ENCODE assay signal across 8 mouse cellular contexts in the genomic region with DNA sequence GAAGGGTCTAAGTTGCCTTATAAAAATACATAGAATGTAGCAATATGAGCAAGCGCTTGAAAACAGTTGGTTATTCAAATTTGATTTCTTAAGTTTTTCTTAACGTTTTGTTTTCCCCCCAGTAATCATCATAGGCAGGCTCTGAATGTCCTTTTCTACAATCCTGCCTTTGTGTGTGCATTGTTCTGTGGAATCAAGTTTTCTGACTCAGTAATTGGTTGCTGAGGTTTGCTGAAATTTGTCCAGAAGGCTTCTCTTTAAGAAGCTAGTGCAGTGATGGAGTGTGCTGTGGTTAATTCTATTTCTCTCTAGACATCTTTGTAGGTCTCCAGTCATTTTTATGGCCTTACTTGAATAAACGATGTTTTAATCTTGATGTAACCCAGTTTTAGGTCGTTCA. TPM values are rescaled to one million over a fixed set of nuclear protein-coding genes. Genes with fewer than 3 reads are reported as not detected.
DNase-seq lines count a peak whose midpoint lies in the region; ATAC-seq and TF ChIP-seq lines count a peak whose summit lies in the region.
"Had no signal": no experiment of that assay in that cellular context is flagged by ENCODE, and none has a peak within 500 bp of the region (broad histone marks: within the 10 kb centered on the region; RNA-seq: fewer than 3 reads in every experiment).

No protein-coding gene starts in this region.

- no peak overlapping the region; the same call in 1 of the 2 replicates for H3K9ac ChIP-seq in forebrain, embryonic 11.5 days (ENCODE audit: low read length)
- peak overlapping the region; percentile 76; the same call in 1 of the 2 replicates for H3K9ac ChIP-seq in hindbrain, embryonic 15.5 days
- H3K9ac ChIP-seq in neural tube, embryonic 12.5 days = no peak overlapping the region

- DNase-seq in layer of hippocampus, adult 2 months (ENCODE audit: low spot score in 2 of 2) = no peak
- no peak for DNase-seq in layer of hippocampus, adult 11-12 months (ENCODE audit: low spot score)
- no peak for DNase-seq in forebrain, embryonic 11.5 days (ENCODE audit: low spot score)
- no peak for DNase-seq in frontal cortex, postnatal 14 days (ENCODE audit: low spot score in 2 of 2)
- no peak for DNase-seq in urinary bladder, adult 2 months (ENCODE audit: low spot score)

- 25% methylated on average over 4 of the region's 4 CpGs for WGBS in forebrain, embryonic 11.5 days
- 32% methylated on average over 4 of the region's 4 CpGs for WGBS in hindbrain, embryonic 15.5 days
- 27% methylated on average over 4 of the region's 4 CpGs for WGBS in neural tube, embryonic 12.5 days

- no peak for ATAC-seq in forebrain, embryonic 11.5 days (replicated peaks; ENCODE audit: low FRiP score)
- no peak for ATAC-seq in hindbrain, embryonic 15.5 days (ENCODE audit: low FRiP score, low read depth)
- no peak for ATAC-seq in neural tube, embryonic 12.5 days (ENCODE audit: low FRiP score, low read depth)

- H3K4me3 ChIP-seq in layer of hippocampus, adult 2 months = peak overlapping the region; percentile 93
- H3K4me3 ChIP-seq in forebrain, embryonic 11.5 days (ENCODE audit: low read depth, low read length) = peak overlapping the region; percentile 66
- peak overlapping the region; percentile 78 for H3K4me3 ChIP-seq in hindbrain, embryonic 15.5 days
- 0 out of 2 replicates have a peak overlapping the region, but pooled peaks have one; percentile 9 for H3K4me3 ChIP-seq in neural tube, embryonic 12.5 days

- H3K27ac ChIP-seq in layer of hippocampus, adult 2 months = peak overlapping the region; percentile 97
- no peak overlapping the region for H3K27ac ChIP-seq in forebrain, embryonic 11.5 days (ENCODE audit: low read depth, low read length)
- 0 out of 2 replicates have a peak overlapping the region, but pooled peaks have one; percentile 5 for H3K27ac ChIP-seq in hindbrain, embryonic 15.5 days (replicated peaks)
- H3K27ac ChIP-seq in neural tube, embryonic 12.5 days = no peak overlapping the region

- H3K4me2 ChIP-seq in forebrain, embryonic 11.5 days (ENCODE audit: low read depth, low read length, severe bottlenecking) = peak overlapping the region; percentile 76; the same call in 1 of the 2 replicates
- peak overlapping the region; percentile 97 for H3K4me2 ChIP-seq in hindbrain, embryonic 15.5 days
- peak overlapping the region; percentile 88 for H3K4me2 ChIP-seq in neural tube, embryonic 12.5 days (replicated peaks)

- no peaks in the 10 kb centered on the region for H3K9me3 ChIP-seq in forebrain, embryonic 11.5 days (ENCODE audit: control insufficient read depth, low read length)
- no peaks in the 10 kb centered on the region for H3K9me3 ChIP-seq in hindbrain, embryonic 15.5 days
- no peaks in the 10 kb centered on the region for H3K9me3 ChIP-seq in neural tube, embryonic 12.5 days

- no peak for TF ChIP-seq CTCF in layer of hippocampus, adult 2 months (conservative IDR thresholded peaks at IDR 0.05)

- no peaks in the 10 kb centered on the region for H3K27me3 ChIP-seq in forebrain, embryonic 11.5 days (ENCODE audit: control insufficient read depth, insufficient read depth, low read length)
- H3K27me3 ChIP-seq in hindbrain, embryonic 15.5 days = peaks cover 24% of the 10 kb centered on the region
- H3K27me3 ChIP-seq in neural tube, embryonic 12.5 days (replicated peaks) = 0 out of 2 replicates have a peak, but pooled peaks cover 3% of the 10 kb centered on the region

- no peaks in the 10 kb centered on the region for H3K36me3 ChIP-seq in forebrain, embryonic 11.5 days (ENCODE audit: control insufficient read depth, insufficient read depth, low read length)
- H3K36me3 ChIP-seq in hindbrain, embryonic 15.5 days = no peaks in the 10 kb centered on the region
- no peaks in the 10 kb centered on the region for H3K36me3 ChIP-seq in neural tube, embryonic 12.5 days

- H3K4me1 ChIP-seq in forebrain, embryonic 11.5 days (replicated peaks; ENCODE audit: control insufficient read depth, insufficient read depth, low read length) = peaks cover 4% of the 10 kb centered on the region; the same call in 1 of the 2 replicates
- peaks cover 16% of the 10 kb centered on the region; the same call in 1 of the 2 replicates for H3K4me1 ChIP-seq in hindbrain, embryonic 15.5 days (replicated peaks)
- no peaks in the 10 kb centered on the region for H3K4me1 ChIP-seq in neural tube, embryonic 12.5 days

RNA-seq across cellular contexts. Expression of a gene that starts 10.5 kb away (rescaled TPM):
- total RNA-seq in layer of hippocampus, adult 2 months (2021) = 10 to 100 TPM; 44.7 to 50.7 TPM
- polyA plus RNA-seq in forebrain, embryonic 11.5 days (2014; fragmentation: Nextera tagmentation; extraction: Ambion mirVana) = 4.1 and 4.5 TPM in 2 replicates
- polyA plus RNA-seq in hindbrain, embryonic 15.5 days (2015; fragmentation: Nextera tagmentation; extraction: Ambion mirVana) = 3.2 and 4.3 TPM in 2 replicates
- polyA plus RNA-seq in neural tube, embryonic 12.5 days (2016; fragmentation: Nextera tagmentation; extraction: Ambion mirVana) = 4.3 and 4.6 TPM in 2 replicates
- 0.89 and 1.0 TPM in 2 replicates for polyA plus RNA-seq in urinary bladder, adult 2 months (2012; rRNA removed)
- total RNA-seq: monocyte, adult 5-6 weeks had no signal

Comparison
In these comparisons a context has a peak if more than half of its experiments do, and no peak if none do; other contexts are left out.
1. H3K27ac ChIP-seq: peak in layer of hippocampus, adult 2 months (single experiment) and hindbrain, embryonic 15.5 days (single experiment); none in forebrain, embryonic 11.5 days (single experiment) and neural tube, embryonic 12.5 days (single experiment).
2. H3K4me3 ChIP-seq: peak in every context shown above with its lines; median percentile 93 in layer of hippocampus, adult 2 months; 78 in hindbrain, embryonic 15.5 days; 66 in forebrain, embryonic 11.5 days; 9 in neural tube, embryonic 12.5 days.
3. Peak in every context shown above with its lines, with median percentiles within 50 percentile points of each other: H3K4me2 ChIP-seq.